Mouse (Mus musculus) liver, embryonic 12.5 days (tissue): ENCODE data around the gene Mrpl39. TPM values are rescaled to one million over a fixed set of nuclear protein-coding genes. Genes with fewer than 3 reads are reported as not detected.

Experiments used
- ATAC-seq: fragments of 200-750 bp; cut with Nextera tagmentation; 2 replicates; pipeline ENCODE4 v1.8.0; 2017; ENCODE audit warnings: moderate number of reproducible peaks, mild to moderate bottlenecking, moderate library complexity
- H3K27ac ChIP-seq: fragments of 300-500 bp; sonication (generic); 2 replicates; pipeline ENCODE4 v1.5.1; 2016; ENCODE audit warnings: mild to moderate bottlenecking
- H3K27me3 ChIP-seq: fragments of 300-500 bp; sonication (generic); replicated peaks from 2 replicates; pipeline ENCODE4 v1.6.1; 2016; ENCODE audit warnings: mild to moderate bottlenecking, moderate library complexity
- H3K36me3 ChIP-seq: fragments of 300-500 bp; sonication (generic); 2 replicates; pipeline ENCODE4 v1.6.1; 2016; ENCODE audit warnings: mild to moderate bottlenecking, moderate library complexity
- H3K4me1 ChIP-seq: fragments of 300-500 bp; sonication (generic); 2 replicates; pipeline ENCODE4 v1.6.1; 2016
- H3K4me2 ChIP-seq: fragments of 300-500 bp; sonication (generic); 2 replicates; pipeline ENCODE4 v1.6.1; 2016; ENCODE audit warnings: mild to moderate bottlenecking, moderate library complexity
- H3K4me3 ChIP-seq: fragments of 300-500 bp; sonication (generic); 2 replicates; pipeline ENCODE4 v1.5.1; 2016; ENCODE audit warnings: mild to moderate bottlenecking, moderate library complexity
- H3K9ac ChIP-seq: fragments of 300-500 bp; sonication (generic); 2 replicates; pipeline ENCODE4 v1.6.1; 2016; ENCODE audit warnings: mild to moderate bottlenecking, moderate library complexity
- H3K9me3 ChIP-seq: fragments of 300-500 bp; sonication (generic); replicated peaks from 2 replicates; pipeline ENCODE4 v1.6.1; 2016; ENCODE audit warnings: mild to moderate bottlenecking, moderate library complexity
- WGBS: fragments of 180-500 bp; shearing (Covaris S2); methylation state at CpG from one replicate; pipeline ENCODE4 v1.1.7; 2016; ENCODE audit not compliant: insufficient replicate concordance; 5-methylcytosine and 5-hydroxymethylcytosine counted together
- polyA plus RNA-seq: library from polyadenylated mRNA; unstranded; fragments of >200 nt; fragmentation: Nextera tagmentation; extraction: Ambion mirVana; gene quantifications from 2 replicates; pipeline ENCODE4 v1.2.1, GENCODE M21; 2016

The Mrpl39 gene
- polyA plus RNA-seq, result 33.3 and 33.4 TPM in 2 replicates

GRCm38 (mm10) chr16:84735166-84736105, at the start of gene Mrpl39:
TSS of gene Mrpl39 (minus strand) at chr16:84735742.
- 1% methylated on average over 66 of the region's 66 CpGs for WGBS
- H3K27me3 ChIP-seq, result 0 out of 2 replicates have a peak, but pooled peaks cover 9% of the 10 kb centered on the region
- H3K36me3 ChIP-seq, result peaks cover 23% of the 10 kb centered on the region
- H3K27ac ChIP-seq, result peak within 1 kb of the TSS; percentile 39; the same call in 1 of the 2 replicates
- peak within 1 kb of the TSS; percentile 79 for H3K4me3 ChIP-seq
- peak within 1 kb of the TSS; percentile 80 for H3K9ac ChIP-seq
- ATAC-seq, result peak; percentile 99
- no peaks in the 10 kb centered on the region for H3K9me3 ChIP-seq
- peaks cover 6% of the 10 kb centered on the region for H3K4me1 ChIP-seq
- H3K4me2 ChIP-seq, result peak within 1 kb of the TSS; percentile 79

- ATAC-seq, result no peak
- 34% methylated on average over 7 of the region's 7 CpGs for WGBS
These were observed 49.4 kb upstream of the Mrpl39 start for GRCm38 (mm10) chr16:84784966-84785365.

GRCm38 (mm10) chr16:84783279-84783678, 47.7 kb upstream of the Mrpl39 start:
- Histone ChIP-seq H3K36me3 (no peaks in the 10 kb centered on the region), H3K27ac (no peak overlapping the region), H3K4me1 (no peaks in the 10 kb centered on the region), H3K27me3 (no peaks in the 10 kb centered on the region), H3K9ac (no peak overlapping the region), H3K4me3 (no peak overlapping the region), H3K4me2 (no peak overlapping the region), H3K9me3 (no peaks in the 10 kb centered on the region)
- ATAC-seq, result no peak
- WGBS, result 25% methylated on average over 2 of the region's 2 CpGs

More at GRCm38 (mm10) chr16:84784966-84785365, 49.4 kb upstream of the Mrpl39 start:
- no peak overlapping the region for H3K4me3 ChIP-seq
- no peaks in the 10 kb centered on the region for H3K4me1 ChIP-seq
- no peak overlapping the region for H3K9ac ChIP-seq
- no peaks in the 10 kb centered on the region for H3K36me3 ChIP-seq
- H3K4me2 ChIP-seq, result no peak overlapping the region
- no peak overlapping the region for H3K27ac ChIP-seq
- no peaks in the 10 kb centered on the region for H3K27me3 ChIP-seq
- no peaks in the 10 kb centered on the region for H3K9me3 ChIP-seq

GRCm38 (mm10) chr16:84779718-84780117, 44.2 kb upstream of the Mrpl39 start:
- no peaks in the 10 kb centered on the region for H3K4me1 ChIP-seq
- ATAC-seq, result no peak
- H3K4me3 ChIP-seq, result no peak overlapping the region
- H3K27me3 ChIP-seq, result peaks cover 21% of the 10 kb centered on the region
- 64% methylated on average over 5 of the region's 5 CpGs for WGBS
- no peaks in the 10 kb centered on the region for H3K9me3 ChIP-seq
- no peak overlapping the region for H3K4me2 ChIP-seq
- no peaks in the 10 kb centered on the region for H3K36me3 ChIP-seq
- H3K27ac ChIP-seq, result no peak overlapping the region
- no peak overlapping the region for H3K9ac ChIP-seq

- ATAC-seq, result no peak
- Histone ChIP-seq H3K4me1 (0 out of 2 replicates have a peak, but pooled peaks cover 3% of the 10 kb centered on the region), H3K9me3 (no peaks in the 10 kb centered on the region), H3K9ac (no peak overlapping the region), H3K27ac (no peak overlapping the region), H3K27me3 (peaks cover 27% of the 10 kb centered on the region), H3K4me2 (no peak overlapping the region), H3K4me3 (no peak overlapping the region), H3K36me3 (no peaks in the 10 kb centered on the region)
- WGBS, result 69% methylated on average over 6 of the region's 6 CpGs
These were observed 43.5 kb upstream of the Mrpl39 start for GRCm38 (mm10) chr16:84778861-84779630.

- no peaks in the 10 kb centered on the region for H3K36me3 ChIP-seq
- 66% methylated on average over 6 of the region's 6 CpGs for WGBS
- peaks cover 34% of the 10 kb centered on the region for H3K27me3 ChIP-seq
- 0 out of 2 replicates have a peak, but pooled peaks cover 4% of the 10 kb centered on the region for H3K4me1 ChIP-seq
- H3K27ac ChIP-seq, result no peak overlapping the region
- no peak for ATAC-seq
- no peak overlapping the region for H3K4me3 ChIP-seq
- H3K9me3 ChIP-seq, result no peaks in the 10 kb centered on the region
- no peak overlapping the region for H3K9ac ChIP-seq
- H3K4me2 ChIP-seq, result no peak overlapping the region
These were observed 42.9 kb upstream of the Mrpl39 start for GRCm38 (mm10) chr16:84778431-84778830.

GRCm38 (mm10) chr16:84776089-84776784, 40.7 kb upstream of the Mrpl39 start:
- WGBS, result 51% methylated on average over 7 of the region's 7 CpGs

GRCm38 (mm10) chr16:84775356-84775755, 39.8 kb upstream of the Mrpl39 start:
- Histone ChIP-seq H3K27me3 (peaks cover 46% of the 10 kb centered on the region), H3K4me3 (no peak overlapping the region; the same call in 1 of the 2 replicates), H3K4me2 (no peak overlapping the region), H3K4me1 (0 out of 2 replicates have a peak, but pooled peaks cover 5% of the 10 kb centered on the region), H3K9ac (no peak overlapping the region), H3K9me3 (no peaks in the 10 kb centered on the region), H3K36me3 (no peaks in the 10 kb centered on the region), H3K27ac (no peak overlapping the region)
- WGBS, result 37% methylated on average over 11 of the region's 11 CpGs
- no peak for ATAC-seq

More at GRCm38 (mm10) chr16:84776089-84776784, 40.7 kb upstream of the Mrpl39 start:
- Histone ChIP-seq H3K4me3 (no peak overlapping the region), H3K9me3 (no peaks in the 10 kb centered on the region), H3K9ac (no peak overlapping the region), H3K27ac (no peak overlapping the region), H3K36me3 (no peaks in the 10 kb centered on the region), H3K27me3 (peaks cover 46% of the 10 kb centered on the region), H3K4me1 (0 out of 2 replicates have a peak, but pooled peaks cover 5% of the 10 kb centered on the region), H3K4me2 (no peak overlapping the region)
- no peak for ATAC-seq

GRCm38 (mm10) chr16:84774761-84775231, 39.3 kb upstream of the Mrpl39 start:
- no peak for ATAC-seq
- Histone ChIP-seq H3K27ac (no peak overlapping the region), H3K36me3 (no peaks in the 10 kb centered on the region), H3K27me3 (peaks cover 46% of the 10 kb centered on the region), H3K9ac (0 out of 2 replicates have a peak overlapping the region, but pooled peaks have one; percentile 28), H3K4me2 (peak overlapping the region; percentile 77), H3K4me1 (0 out of 2 replicates have a peak, but pooled peaks cover 5% of the 10 kb centered on the region), H3K4me3 (peak overlapping the region; percentile 53), H3K9me3 (no peaks in the 10 kb centered on the region)
- 2% methylated on average over 23 of the region's 23 CpGs for WGBS

- Histone ChIP-seq H3K4me1 (0 out of 2 replicates have a peak, but pooled peaks cover 5% of the 10 kb centered on the region), H3K36me3 (no peaks in the 10 kb centered on the region), H3K9me3 (no peaks in the 10 kb centered on the region), H3K4me3 (peak within 1 kb of the TSS; percentile 53), H3K27me3 (peaks cover 46% of the 10 kb centered on the region), H3K27ac (no peak within 1 kb of the TSS), H3K4me2 (peak within 1 kb of the TSS; percentile 77), H3K9ac (peak within 1 kb of the TSS; percentile 28; the same call in 1 of the 2 replicates)
- peak; percentile 62 for ATAC-seq
- WGBS, result 1% methylated on average over 43 of the region's 43 CpGs
These were observed 38.6 kb upstream of the Mrpl39 start, which contains the start of gene Jam2 for GRCm38 (mm10) chr16:84774003-84774703. TSS of gene Jam2 (plus strand) at chr16:84774123.
